24 mouse cellular contexts compared by ENCODE assay signal in genomic region chr8:90867911-90868310, GRCm38 (mm10). TPM values are rescaled to one million over a fixed set of nuclear protein-coding genes. Genes with fewer than 3 reads are reported as not detected.
DNase-seq lines count a peak whose midpoint lies in the region; ATAC-seq and TF ChIP-seq lines count a peak whose summit lies in the region.
"Had no signal": no experiment of that assay in that cellular context is flagged by ENCODE, and none has a peak within 500 bp of the region (broad histone marks: within the 10 kb centered on the region; RNA-seq: fewer than 3 reads in every experiment).

No protein-coding gene starts in this region.

- H3K9me3 ChIP-seq in limb, embryonic 15.5 days: no peaks in the 10 kb centered on the region
- no peaks in the 10 kb centered on the region for H3K9me3 ChIP-seq in limb, embryonic 10.5 days (replicated peaks)
- H3K9me3 ChIP-seq in neural tube, embryonic 15.5 days (replicated peaks): no peaks in the 10 kb centered on the region
- H3K9me3 ChIP-seq: hindbrain, embryonic 15.5 days; liver, embryonic 13.5 days; neural tube, embryonic 12.5 days had no signal

- DNase-seq in heart, adult 2 months: no peak
- no peak for DNase-seq in heart, adult 18-20 months
- DNase-seq in limb, embryonic 10.5 days (ENCODE audit: low spot score): no peak
- DNase-seq in adrenal gland, postnatal 25 days: no peak
- DNase-seq: cerebellum, adult 8-10 months; gastrocnemius, postnatal 10 days; kidney, postnatal 10 days; left cerebral cortex, postnatal 4 days; liver, embryonic 13.5 days; lung, embryonic 14.5 days; spleen, adult 18-20 months; thymus, postnatal 14 days had no signal

- ATAC-seq in limb, embryonic 15.5 days (ENCODE audit: insufficient number of reproducible peaks, low FRiP score, low TSS enrichment, low read depth): no peak
- ATAC-seq in neural tube, embryonic 15.5 days (ENCODE audit: low FRiP score): no peak

- peaks cover 25% of the 10 kb centered on the region for H3K4me1 ChIP-seq in heart, adult 2 months (ENCODE audit: control insufficient read depth, insufficient read depth, low read length)
- peaks cover 34% of the 10 kb centered on the region for H3K4me1 ChIP-seq in limb, embryonic 15.5 days
- peaks cover 42% of the 10 kb centered on the region for H3K4me1 ChIP-seq in limb, embryonic 10.5 days
- H3K4me1 ChIP-seq in cortical plate, adult 2 months (ENCODE audit: control insufficient read depth, insufficient read depth, low read length): peaks cover 17% of the 10 kb centered on the region
- peaks cover 39% of the 10 kb centered on the region for H3K4me1 ChIP-seq in neural tube, embryonic 15.5 days

- no peak overlapping the region for H3K9ac ChIP-seq in heart, adult 2 months (ENCODE audit: low read depth, low read length)
- H3K9ac ChIP-seq in limb, embryonic 15.5 days: no peak overlapping the region
- H3K9ac ChIP-seq in neural tube, embryonic 15.5 days (replicated peaks): no peak overlapping the region
- H3K9ac ChIP-seq: hindbrain, embryonic 15.5 days; liver, embryonic 13.5 days; lung, embryonic 14.5 days; neural tube, embryonic 12.5 days had no signal

- TF ChIP-seq CTCF in heart, adult 2 months (IDR thresholded peaks at IDR 0.05): no peak
- no peak for TF ChIP-seq CTCF in cortical plate, adult 2 months (IDR thresholded peaks at IDR 0.05; ENCODE audit: extremely low read depth, insufficient read depth, low read length)

- H3K27me3 ChIP-seq in heart, adult 2 months (ENCODE audit: control insufficient read depth, insufficient read depth, low read length): no peaks in the 10 kb centered on the region
- no peaks in the 10 kb centered on the region for H3K27me3 ChIP-seq in limb, embryonic 15.5 days
- H3K27me3 ChIP-seq in limb, embryonic 10.5 days (ENCODE audit: low read depth, poor library complexity, severe bottlenecking): no peaks in the 10 kb centered on the region
- H3K27me3 ChIP-seq in neural tube, embryonic 15.5 days (replicated peaks): no peaks in the 10 kb centered on the region
- H3K27me3 ChIP-seq: hindbrain, embryonic 15.5 days; neural tube, embryonic 12.5 days had no signal

- H3K79me2 ChIP-seq in heart, adult 2 months (replicated peaks; ENCODE audit: control insufficient read depth, insufficient read depth, low read length): no peaks in the 10 kb centered on the region

- no peak for TF ChIP-seq EP300 in heart, adult 2 months (IDR thresholded peaks at IDR 0.05; ENCODE audit: insufficient read depth, low read depth, low read length)

- H3K27ac ChIP-seq in heart, adult 2 months: peak overlapping the region; percentile 85
- H3K27ac ChIP-seq in limb, embryonic 15.5 days: peak overlapping the region; percentile 92
- no peak overlapping the region for H3K27ac ChIP-seq in limb, embryonic 10.5 days
- peak overlapping the region; percentile 20 for H3K27ac ChIP-seq in cortical plate, adult 2 months (ENCODE audit: insufficient read depth, low read length)
- peak overlapping the region; percentile 87; the same call in 1 of the 2 replicates for H3K27ac ChIP-seq in neural tube, embryonic 15.5 days (replicated peaks)
- H3K27ac ChIP-seq: liver, embryonic 13.5 days; macrophage; neural tube, embryonic 12.5 days had no signal

- WGBS in heart, adult 2 months: 91% methylated on average over 4 of the region's 4 CpGs
- 91% methylated on average over 4 of the region's 4 CpGs for WGBS in limb, embryonic 15.5 days
- WGBS in limb, embryonic 10.5 days: 82% methylated on average over 4 of the region's 4 CpGs
- WGBS in neural tube, embryonic 15.5 days: 88% methylated on average over 4 of the region's 4 CpGs

- no peak overlapping the region for H3K4me2 ChIP-seq in limb, embryonic 15.5 days
- no peak overlapping the region for H3K4me2 ChIP-seq in neural tube, embryonic 15.5 days
- H3K4me2 ChIP-seq: heart, embryonic 11.5 days; hindbrain, embryonic 15.5 days; liver, embryonic 13.5 days; lung, embryonic 14.5 days; midbrain, embryonic 11.5 days; neural tube, embryonic 12.5 days had no signal

- H3K4me3 ChIP-seq in heart, adult 2 months: no peak overlapping the region
- H3K4me3 ChIP-seq in limb, embryonic 15.5 days: no peak overlapping the region
- no peak overlapping the region for H3K4me3 ChIP-seq in limb, embryonic 10.5 days
- no peak overlapping the region for H3K4me3 ChIP-seq in cortical plate, adult 2 months (ENCODE audit: insufficient read depth, low read length)
- H3K4me3 ChIP-seq in neural tube, embryonic 15.5 days (replicated peaks): no peak overlapping the region
- H3K4me3 ChIP-seq: hindbrain, embryonic 15.5 days; liver, embryonic 13.5 days; neural tube, embryonic 12.5 days had no signal

- intact Hi-C loops in heart, adult 2 months (cut with DNase I): loop anchor here (2.0 kb wide), 1 partner anchor 41 kb away; no protein-coding TSS in a partner anchor

- no peak for TF ChIP-seq POLR2A in heart, adult 2 months (IDR thresholded peaks at IDR 0.05; ENCODE audit: insufficient read depth, low read depth, low read length)
- TF ChIP-seq POLR2A in cortical plate, adult 2 months (IDR thresholded peaks at IDR 0.05; ENCODE audit: extremely low read depth, insufficient read depth, low read length): no peak

- H3K36me3 ChIP-seq in heart, adult 2 months (ENCODE audit: control insufficient read depth, insufficient read depth, low read length): peaks cover 6% of the 10 kb centered on the region
- no peaks in the 10 kb centered on the region for H3K36me3 ChIP-seq in limb, embryonic 15.5 days
- H3K36me3 ChIP-seq in limb, embryonic 10.5 days: no peaks in the 10 kb centered on the region; the same call in 1 of the 2 replicates
- no peaks in the 10 kb centered on the region for H3K36me3 ChIP-seq in neural tube, embryonic 15.5 days
- H3K36me3 ChIP-seq: hindbrain, embryonic 15.5 days; liver, embryonic 13.5 days; neural tube, embryonic 12.5 days had no signal

RNA-seq across cellular contexts. Expression of gene Chd9, which starts 39.8 kb away (rescaled TPM):
- total RNA-seq in heart, adult 2 months (2021): 10 to 100 TPM; 43.5 to 49.7 TPM
- 54.4 and 54.6 TPM in 2 replicates for polyA plus RNA-seq in heart, adult 2 months (2012; rRNA removed)
- total RNA-seq in heart, adult 18-20 months (2021): 10 to 100 TPM; 34.0 to 51.4 TPM
- polyA plus RNA-seq in limb, embryonic 15.5 days (2015; fragmentation: Nextera tagmentation; extraction: Ambion mirVana): 127 and 128 TPM in 2 replicates
- 35.8 and 45.5 TPM in 2 replicates for polyA plus RNA-seq in limb, embryonic 10.5 days (2016; fragmentation: Nextera tagmentation; extraction: Ambion mirVana)
- polyA plus RNA-seq in cortical plate, adult 2 months (2012; rRNA removed): 291 and 305 TPM in 2 replicates
- 80.6 and 94.2 TPM in 2 replicates for polyA plus RNA-seq in neural tube, embryonic 15.5 days (2015; fragmentation: Nextera tagmentation; extraction: Ambion mirVana)
- total RNA-seq in adrenal gland, postnatal 25 days (2021): 78.7 and 81.6 TPM in 2 replicates

RNA-seq across cellular contexts. Expression of gene Gm19935, which starts 50.7 kb away (rescaled TPM):
- not detected for total RNA-seq in heart, adult 2 months (2021)
- 1.2 TPM in 1 of 2 replicates, not detected in the other for polyA plus RNA-seq in heart, adult 2 months (2012; rRNA removed)
- 1 to 10 TPM in 1 of 2 experiments, not detected in 1; 1.0 TPM for total RNA-seq in heart, adult 18-20 months (2021)
- polyA plus RNA-seq in limb, embryonic 15.5 days (2015; fragmentation: Nextera tagmentation; extraction: Ambion mirVana): not detected in 2 replicates
- not detected in 2 replicates for polyA plus RNA-seq in limb, embryonic 10.5 days (2016; fragmentation: Nextera tagmentation; extraction: Ambion mirVana)
- 2.3 and 4.1 TPM in 2 replicates for polyA plus RNA-seq in cortical plate, adult 2 months (2012; rRNA removed)
- 3.3 and 4.0 TPM in 2 replicates for polyA plus RNA-seq in neural tube, embryonic 15.5 days (2015; fragmentation: Nextera tagmentation; extraction: Ambion mirVana)
- total RNA-seq in adrenal gland, postnatal 25 days (2021): not detected in 2 replicates
- total RNA-seq: adrenal gland, postnatal 4 days; gastrocnemius, postnatal 10 days; heart, postnatal 10 days; monocyte, adult 5-6 weeks had no signal
- polyA plus RNA-seq: embryonic facial prominence, embryonic 11.5 days; heart, embryonic 11.5 days; liver, embryonic 13.5 days; lung, embryonic 14.5 days; macrophage; midbrain, embryonic 11.5 days had no signal
